Mouse (Mus musculus) limb, embryonic 15.5 days (tissue): ENCODE data around the gene Pnpla8. TPM values are rescaled to one million over a fixed set of nuclear protein-coding genes. Genes with fewer than 3 reads are reported as not detected.

Experiments used
- ATAC-seq: fragments of 200-750 bp; cut with Nextera tagmentation; 2 replicates; pipeline ENCODE4 v1.8.0; 2017; ENCODE audit warnings: low read depth, moderate TSS enrichment; ENCODE audit not compliant: insufficient number of reproducible peaks, low FRiP score, low TSS enrichment
- H3K27ac ChIP-seq: fragments of 300-500 bp; sonication (generic); 2 replicates; pipeline ENCODE4 v1.5.1; 2015; ENCODE audit warnings: moderate library complexity, mild to moderate bottlenecking, inconsistent platforms
- H3K27me3 ChIP-seq: fragments of 300-500 bp; sonication (generic); 2 replicates; pipeline ENCODE4 v1.6.1; 2015; ENCODE audit warnings: inconsistent platforms
- H3K36me3 ChIP-seq: fragments of 300-500 bp; sonication (generic); 2 replicates; pipeline ENCODE4 v1.6.1; 2015; ENCODE audit warnings: inconsistent platforms
- H3K4me1 ChIP-seq: fragments of 300-500 bp; sonication (generic); 2 replicates; pipeline ENCODE4 v1.6.1; 2015; ENCODE audit warnings: inconsistent platforms
- H3K4me2 ChIP-seq: fragments of 300-500 bp; sonication (generic); 2 replicates; pipeline ENCODE4 v1.6.1; 2015; ENCODE audit warnings: mild to moderate bottlenecking, inconsistent platforms
- H3K4me3 ChIP-seq: fragments of 300-500 bp; sonication (generic); 2 replicates; pipeline ENCODE4 v1.5.1; 2015; ENCODE audit warnings: mild to moderate bottlenecking, inconsistent platforms
- H3K9ac ChIP-seq: fragments of 300-500 bp; sonication (generic); 2 replicates; pipeline ENCODE4 v1.6.1; 2015; ENCODE audit warnings: inconsistent platforms
- H3K9me3 ChIP-seq: fragments of 300-500 bp; sonication (generic); 2 replicates; pipeline ENCODE4 v1.6.1; 2016; ENCODE audit warnings: inconsistent platforms
- WGBS: fragments of 180-500 bp; shearing (Covaris S2); methylation state at CpG from one replicate; pipeline ENCODE4 v1.1.7; 2015; 5-methylcytosine and 5-hydroxymethylcytosine counted together
- polyA plus RNA-seq: library from polyadenylated mRNA; unstranded; fragments of >200 nt; fragmentation: Nextera tagmentation; extraction: Ambion mirVana; gene quantifications from 2 replicates; pipeline ENCODE4 v1.2.1, GENCODE M21; 2015

The Pnpla8 gene
- polyA plus RNA-seq, 1 experiment from 2014 or later, result 77.5 TPM

GRCm38 (mm10) chr12:44329316-44330215 is 108.4 kb downstream of the Pnpla8 start:
- peaks cover 15% of the 10 kb centered on the region for H3K4me1 ChIP-seq
- H3K9ac ChIP-seq, result peak overlapping the region; percentile 35
- peak overlapping the region; percentile 98 for H3K4me2 ChIP-seq
- WGBS, result under 1% methylated on average over 60 of the region's 61 CpGs
- H3K9me3 ChIP-seq, result no peaks in the 10 kb centered on the region
- peaks cover 25% of the 10 kb centered on the region for H3K27me3 ChIP-seq
- ATAC-seq, result 0 out of 2 replicates have a peak, but pooled peaks have one; percentile 35
- no peak overlapping the region for H3K27ac ChIP-seq
- H3K36me3 ChIP-seq, result no peaks in the 10 kb centered on the region
- peak overlapping the region; percentile 52 for H3K4me3 ChIP-seq

- Histone ChIP-seq H3K9ac (no peak overlapping the region), H3K27ac (no peak overlapping the region), H3K36me3 (no peaks in the 10 kb centered on the region), H3K9me3 (no peaks in the 10 kb centered on the region), H3K27me3 (peaks cover 25% of the 10 kb centered on the region), H3K4me2 (peak overlapping the region; percentile 98), H3K4me3 (peak overlapping the region; percentile 52), H3K4me1 (peaks cover 15% of the 10 kb centered on the region)
- 4% methylated on average over 9 of the region's 9 CpGs for WGBS
- ATAC-seq, result no peak
Measured at GRCm38 (mm10) chr12:44330216-44330719, 109.1 kb downstream of the Pnpla8 start.

- H3K4me2 ChIP-seq, result no peak overlapping the region
- H3K27ac ChIP-seq, result no peak overlapping the region
- no peak overlapping the region for H3K4me3 ChIP-seq
- no peaks in the 10 kb centered on the region for H3K4me1 ChIP-seq
- no peaks in the 10 kb centered on the region; the same call in 1 of the 2 replicates for H3K27me3 ChIP-seq
- no peaks in the 10 kb centered on the region for H3K9me3 ChIP-seq
- WGBS, result 71% methylated on average over 2 of the region's 2 CpGs
- no peak overlapping the region for H3K9ac ChIP-seq
- no peak for ATAC-seq
- no peaks in the 10 kb centered on the region for H3K36me3 ChIP-seq
Measured at GRCm38 (mm10) chr12:44337136-44337640, 116.0 kb downstream of the Pnpla8 start.

- H3K27me3 ChIP-seq, result no peaks in the 10 kb centered on the region
Measured at GRCm38 (mm10) chr12:44338195-44338622, 117.0 kb downstream of the Pnpla8 start.

GRCm38 (mm10) chr12:44344075-44344474 is 122.9 kb downstream of the Pnpla8 start:
- 55% methylated on average over 6 of the region's 6 CpGs for WGBS
- no peak for ATAC-seq

More at GRCm38 (mm10) chr12:44338195-44338622, 117.0 kb downstream of the Pnpla8 start:
- no peaks in the 10 kb centered on the region for H3K4me1 ChIP-seq
- H3K4me2 ChIP-seq, result no peak overlapping the region
- no peak for ATAC-seq
- H3K9me3 ChIP-seq, result no peaks in the 10 kb centered on the region
- H3K36me3 ChIP-seq, result no peaks in the 10 kb centered on the region
- no peak overlapping the region for H3K9ac ChIP-seq
- no peak overlapping the region for H3K4me3 ChIP-seq
- no peak overlapping the region for H3K27ac ChIP-seq
- 54% methylated on average over 8 of the region's 8 CpGs for WGBS

GRCm38 (mm10) chr12:44345251-44345650 is 124.1 kb downstream of the Pnpla8 start:
- no peak overlapping the region for H3K9ac ChIP-seq
- H3K36me3 ChIP-seq, result no peaks in the 10 kb centered on the region
- ATAC-seq, result no peak
- H3K9me3 ChIP-seq, result no peaks in the 10 kb centered on the region
- H3K27ac ChIP-seq, result no peak overlapping the region
- no peaks in the 10 kb centered on the region for H3K4me1 ChIP-seq
- H3K4me3 ChIP-seq, result no peak overlapping the region
- WGBS, result 49% methylated on average over 5 of the region's 5 CpGs
- no peak overlapping the region for H3K4me2 ChIP-seq
- no peaks in the 10 kb centered on the region for H3K27me3 ChIP-seq

More at GRCm38 (mm10) chr12:44344075-44344474, 122.9 kb downstream of the Pnpla8 start:
- Histone ChIP-seq H3K27me3 (no peaks in the 10 kb centered on the region), H3K4me1 (no peaks in the 10 kb centered on the region), H3K4me3 (no peak overlapping the region), H3K9ac (no peak overlapping the region), H3K9me3 (no peaks in the 10 kb centered on the region), H3K36me3 (no peaks in the 10 kb centered on the region), H3K27ac (no peak overlapping the region), H3K4me2 (no peak overlapping the region)

GRCm38 (mm10) chr12:44346143-44346542 is 125.0 kb downstream of the Pnpla8 start:
- no peak overlapping the region for H3K9ac ChIP-seq
- H3K4me1 ChIP-seq, result no peaks in the 10 kb centered on the region
- 55% methylated on average over 3 of the region's 3 CpGs for WGBS
- no peak overlapping the region for H3K27ac ChIP-seq
- no peaks in the 10 kb centered on the region for H3K27me3 ChIP-seq
- H3K36me3 ChIP-seq, result no peaks in the 10 kb centered on the region
- no peak overlapping the region for H3K4me2 ChIP-seq
- no peak for ATAC-seq
- no peak overlapping the region for H3K4me3 ChIP-seq
- H3K9me3 ChIP-seq, result no peaks in the 10 kb centered on the region

GRCm38 (mm10) chr12:44355116-44355515 is 133.9 kb downstream of the Pnpla8 start:
- WGBS, result 82% methylated on average over 4 of the region's 4 CpGs
- Histone ChIP-seq H3K27me3 (no peaks in the 10 kb centered on the region), H3K36me3 (no peaks in the 10 kb centered on the region), H3K4me1 (no peaks in the 10 kb centered on the region), H3K4me2 (no peak overlapping the region), H3K9ac (no peak overlapping the region), H3K27ac (no peak overlapping the region), H3K9me3 (no peaks in the 10 kb centered on the region), H3K4me3 (no peak overlapping the region)
- no peak for ATAC-seq

GRCm38 (mm10) chr12:44357460-44357859 is 136.3 kb downstream of the Pnpla8 start:
- Histone ChIP-seq H3K36me3 (no peaks in the 10 kb centered on the region), H3K9ac (no peak overlapping the region), H3K27me3 (no peaks in the 10 kb centered on the region), H3K9me3 (no peaks in the 10 kb centered on the region), H3K4me1 (no peaks in the 10 kb centered on the region), H3K4me3 (no peak overlapping the region), H3K4me2 (no peak overlapping the region), H3K27ac (no peak overlapping the region)
- 58% methylated on average over 3 of the region's 3 CpGs for WGBS
- no peak for ATAC-seq

- ATAC-seq, result no peak
- Histone ChIP-seq H3K4me3 (no peak overlapping the region), H3K4me2 (no peak overlapping the region), H3K36me3 (no peaks in the 10 kb centered on the region), H3K9ac (no peak overlapping the region), H3K4me1 (no peaks in the 10 kb centered on the region), H3K9me3 (no peaks in the 10 kb centered on the region), H3K27me3 (no peaks in the 10 kb centered on the region), H3K27ac (no peak overlapping the region)
- 77% methylated on average over 1 of the region's 1 CpGs for WGBS
Measured at GRCm38 (mm10) chr12:44357881-44358280, 136.7 kb downstream of the Pnpla8 start.

- WGBS, result 27% methylated on average over 3 of the region's 3 CpGs
Measured at GRCm38 (mm10) chr12:44371076-44371710, 150.0 kb downstream of the Pnpla8 start.

More at GRCm38 (mm10) chr12:44371076-44371710, 150.0 kb downstream of the Pnpla8 start:
- Histone ChIP-seq H3K36me3 (no peaks in the 10 kb centered on the region), H3K9ac (no peak overlapping the region), H3K4me2 (no peak overlapping the region), H3K9me3 (no peaks in the 10 kb centered on the region), H3K4me1 (no peaks in the 10 kb centered on the region), H3K27ac (no peak overlapping the region), H3K4me3 (no peak overlapping the region), H3K27me3 (no peaks in the 10 kb centered on the region)
- no peak for ATAC-seq
